ENCODE assay signal across 8 mouse cellular contexts in genomic region chr11:75652222-75652941, GRCm38 (mm10). TPM values are rescaled to one million over a fixed set of nuclear protein-coding genes. Genes with fewer than 3 reads are reported as not detected.
DNase-seq lines count a peak whose midpoint lies in the region; ATAC-seq and TF ChIP-seq lines count a peak whose summit lies in the region.

No protein-coding gene starts in this region.

- H3K36me3 ChIP-seq in megakaryocyte, embryonic 14.5 days (replicated peaks; ENCODE audit: low read length): peaks cover 19% of the 10 kb centered on the region
- H3K36me3 ChIP-seq in liver, embryonic 16.5 days (ENCODE audit: control insufficient read depth, insufficient read depth): no peaks in the 10 kb centered on the region

- TF ChIP-seq POLR2A in cortical plate, adult 2 months (IDR thresholded peaks at IDR 0.05; ENCODE audit: extremely low read depth, insufficient read depth, low read length): no peak

- peaks cover 91% of the 10 kb centered on the region for H3K4me1 ChIP-seq in megakaryocyte, embryonic 14.5 days
- H3K4me1 ChIP-seq in cortical plate, adult 2 months (ENCODE audit: control insufficient read depth, insufficient read depth, low read length): peaks cover 6% of the 10 kb centered on the region
- H3K4me1 ChIP-seq in liver, embryonic 16.5 days (ENCODE audit: control insufficient read depth, low read depth, low read length): peaks cover 63% of the 10 kb centered on the region

- WGBS in liver, embryonic 16.5 days (ENCODE audit: insufficient replicate concordance): 27% methylated on average over 20 of the region's 20 CpGs

- peak overlapping the region; percentile 77 for H3K9ac ChIP-seq in liver, embryonic 16.5 days (ENCODE audit: low read depth, low read length)

- no peak for ATAC-seq in megakaryocyte, adult 5-6 weeks (ENCODE audit: poor library complexity, severe bottlenecking)
- ATAC-seq in inflammation-experienced regulatory T-cells, adult 6 months: peak; percentile 11
- ATAC-seq in liver, embryonic 16.5 days (ENCODE audit: low read depth): no peak

- 0 out of 2 replicates have a peak overlapping the region, but pooled peaks have one; percentile 4 for H3K27ac ChIP-seq in cortical plate, adult 2 months (ENCODE audit: insufficient read depth, low read length)
- peak overlapping the region; percentile 89 for H3K27ac ChIP-seq in liver, embryonic 16.5 days (ENCODE audit: low read length)

- peak overlapping the region; percentile 100 for H3K4me2 ChIP-seq in liver, embryonic 16.5 days (ENCODE audit: low read depth, low read length)

- no peaks in the 10 kb centered on the region for H3K9me3 ChIP-seq in megakaryocyte, embryonic 14.5 days
- H3K9me3 ChIP-seq in liver, embryonic 16.5 days (replicated peaks; ENCODE audit: control insufficient read depth, low read length): no peaks in the 10 kb centered on the region

- peak overlapping the region; percentile 100 for H3K4me3 ChIP-seq in megakaryocyte, embryonic 14.5 days (replicated peaks)
- H3K4me3 ChIP-seq in cortical plate, adult 2 months (ENCODE audit: insufficient read depth, low read length): peak overlapping the region; percentile 52
- H3K4me3 ChIP-seq in liver, embryonic 16.5 days (ENCODE audit: low read depth, low read length): peak overlapping the region; percentile 76

- no peaks in the 10 kb centered on the region for H3K27me3 ChIP-seq in megakaryocyte, embryonic 14.5 days (replicated peaks)
- H3K27me3 ChIP-seq in liver, embryonic 16.5 days (ENCODE audit: control insufficient read depth, insufficient read depth, low read depth, low read length): no peaks in the 10 kb centered on the region

- no peak for TF ChIP-seq CTCF in cortical plate, adult 2 months (IDR thresholded peaks at IDR 0.05; ENCODE audit: extremely low read depth, insufficient read depth, low read length)

- DNase-seq in spleen, postnatal 36 days (ENCODE audit: low spot score in 2 of 2): peak; percentile 81
- DNase-seq in ovary, postnatal 14 days (ENCODE audit: low spot score): no peak
- no peak for DNase-seq in layer of hippocampus, postnatal 25 days (ENCODE audit: extremely low spot score in 1 of 2, low spot score in 1 of 2)

RNA-seq across cellular contexts. Expression of gene Myo1c, which starts 2.1 kb away (rescaled TPM):
- 28.1 and 63.4 TPM in 2 replicates for polyA plus RNA-seq in megakaryocyte, embryonic 14.5 days (2012; ENCODE audit: insufficient read depth, low replicate concordance)
- 21.2 and 28.4 TPM in 2 replicates for total RNA-seq in megakaryocyte, adult 5-6 weeks (2015)
- 25.3 and 29.2 TPM in 2 replicates for total RNA-seq in megakaryocyte, adult 5-6 weeks (2017)
- 17.7 and 19.0 TPM in 2 replicates for polyA plus RNA-seq in cortical plate, adult 2 months (2012; rRNA removed)
- polyA plus RNA-seq in inflammation-experienced regulatory T-cells, adult 6 months (2017; shearing (Covaris generic)): 10 to 100 TPM; 15.6 to 24.5 (median 23.1) TPM
- 21.0 and 24.1 TPM in 2 replicates for polyA plus RNA-seq in liver, embryonic 16.5 days (2015; fragmentation: Nextera tagmentation; extraction: Ambion mirVana)
- total RNA-seq in layer of hippocampus, postnatal 25 days (2021): 10 to 100 TPM; 11.8 to 18.6 TPM

RNA-seq across cellular contexts. Expression of gene Inpp5k, which starts 21.6 kb away (rescaled TPM):
- polyA plus RNA-seq in megakaryocyte, embryonic 14.5 days (2012; ENCODE audit: insufficient read depth, low replicate concordance): 38.5 and 43.3 TPM in 2 replicates
- 76.2 and 79.9 TPM in 2 replicates for total RNA-seq in megakaryocyte, adult 5-6 weeks (2015)
- 44.5 and 46.5 TPM in 2 replicates for total RNA-seq in megakaryocyte, adult 5-6 weeks (2017)
- 66.1 and 68.9 TPM in 2 replicates for polyA plus RNA-seq in cortical plate, adult 2 months (2012; rRNA removed)
- 100 to 1,000 TPM; 110 to 156 (median 133) TPM for polyA plus RNA-seq in inflammation-experienced regulatory T-cells, adult 6 months (2017; shearing (Covaris generic))
- polyA plus RNA-seq in liver, embryonic 16.5 days (2015; fragmentation: Nextera tagmentation; extraction: Ambion mirVana): 15.8 and 17.9 TPM in 2 replicates
- 10 to 100 TPM; 40.6 to 46.7 TPM for total RNA-seq in layer of hippocampus, postnatal 25 days (2021)

RNA-seq across cellular contexts. Expression of gene Crk, which starts 26.7 kb away (rescaled TPM):
- polyA plus RNA-seq in megakaryocyte, embryonic 14.5 days (2012; ENCODE audit: insufficient read depth, low replicate concordance): 62.5 and 120 TPM in 2 replicates
- total RNA-seq in megakaryocyte, adult 5-6 weeks (2015): 52.1 and 54.9 TPM in 2 replicates
- 50.7 and 56.2 TPM in 2 replicates for total RNA-seq in megakaryocyte, adult 5-6 weeks (2017)
- polyA plus RNA-seq in cortical plate, adult 2 months (2012; rRNA removed): 80.5 and 82.5 TPM in 2 replicates
- 10 to 100 TPM; 10.5 to 13.5 (median 12.0) TPM for polyA plus RNA-seq in inflammation-experienced regulatory T-cells, adult 6 months (2017; shearing (Covaris generic))
- 30.4 and 32.6 TPM in 2 replicates for polyA plus RNA-seq in liver, embryonic 16.5 days (2015; fragmentation: Nextera tagmentation; extraction: Ambion mirVana)
- 100 to 1,000 TPM; 118 to 134 TPM for total RNA-seq in layer of hippocampus, postnatal 25 days (2021)

Comparison
In these comparisons a context has a peak if more than half of its experiments do, and no peak if none do; other contexts are left out.
1. DNase-seq: peak in spleen, postnatal 36 days (2 of 2); none in ovary, postnatal 14 days (single experiment) and layer of hippocampus, postnatal 25 days (0 of 2).
2. Peak in every context shown above with its lines, with median percentiles within 50 percentile points of each other: H3K4me3 ChIP-seq.